Mouse (Mus musculus): ENCODE measurements around the gene Itih5.
A peak's percentile ranks its signal among the peaks of the same experiment; 100 is the strongest.

Itih5 gene

DNA sequence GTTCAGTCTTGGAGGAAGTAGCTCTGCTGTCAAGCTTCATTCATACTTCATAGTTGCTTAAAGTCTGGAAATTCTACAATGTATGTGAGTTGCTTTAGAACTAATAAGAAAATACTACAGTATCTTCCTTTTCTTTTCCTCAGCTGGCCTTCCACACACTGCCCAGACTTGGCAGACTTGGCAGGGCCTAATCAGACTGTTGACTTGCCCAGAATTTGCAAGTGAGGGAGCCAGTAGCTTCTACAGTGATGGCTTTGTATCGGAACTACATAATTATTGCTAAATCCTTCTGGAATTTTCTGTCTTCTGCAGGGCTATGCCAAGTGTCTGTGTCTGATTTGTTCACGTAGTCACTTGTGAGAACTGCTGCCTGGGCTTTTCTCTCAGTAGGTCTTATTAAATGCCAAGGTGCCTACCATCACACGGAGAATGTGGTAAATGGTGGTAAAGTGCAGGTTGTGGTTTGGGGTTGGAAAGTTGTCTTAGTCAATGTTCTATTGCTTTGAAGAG lies 120.2 kb downstream of the Itih5 start:
- Histone ChIP-seq H3K27me3 (ENCODE audit: insufficient read depth, low read length) (0 out of 2 replicates have a peak, but pooled peaks cover 3% of the 10 kb centered on the region), H3K9me3 (ENCODE audit: low read length) (no peaks in the 10 kb centered on the region), H3K4me3 (replicated peaks; ENCODE audit: low read length) (no peak overlapping the region), H3K4me1 (replicated peaks; ENCODE audit: low read depth, low read length) (peaks cover 28% of the 10 kb centered on the region), H3K36me3 (ENCODE audit: insufficient read depth, low read length) (no peaks in the 10 kb centered on the region)
- no peak for TF ChIP-seq POU5F1 (IDR thresholded peaks at IDR 0.05; ENCODE audit: borderline replicate concordance, low read length)
- TF ChIP-seq NANOG (IDR thresholded peaks at IDR 0.05; ENCODE audit: borderline replicate concordance, low read length) = no peak
- TF ChIP-seq CTCF (conservative IDR thresholded peaks at IDR 0.05; ENCODE audit: low read length) = no peak

DNA sequence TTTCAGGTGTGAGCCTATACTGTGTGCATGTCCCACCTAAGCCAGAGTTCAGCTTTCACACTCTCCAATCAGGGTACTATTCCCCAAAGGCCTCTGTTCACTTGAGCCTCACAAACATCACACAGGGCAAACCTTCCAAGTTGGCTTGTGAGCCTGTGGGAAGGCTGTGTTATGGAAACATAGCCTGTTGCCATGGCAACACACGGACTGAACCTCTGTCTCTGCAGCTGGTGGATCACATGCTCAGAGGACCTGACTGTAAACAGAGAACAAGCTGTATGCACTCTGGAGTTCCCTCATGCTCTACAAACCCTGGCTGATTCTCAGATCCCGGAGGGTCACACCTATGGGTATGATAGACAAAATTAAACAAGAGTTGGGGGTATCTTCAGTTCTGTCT lies 122.8 kb downstream of the Itih5 start:
- TF ChIP-seq CTCF (conservative IDR thresholded peaks at IDR 0.05; ENCODE audit: low read length) = no peak
- no peak for TF ChIP-seq NANOG (IDR thresholded peaks at IDR 0.05; ENCODE audit: borderline replicate concordance, low read length)
- no peak for TF ChIP-seq POU5F1 (IDR thresholded peaks at IDR 0.05; ENCODE audit: borderline replicate concordance, low read length)
- H3K27me3 ChIP-seq (ENCODE audit: insufficient read depth, low read length) = peaks cover 6% of the 10 kb centered on the region; the same call in 1 of the 2 replicates
- no peak overlapping the region for H3K4me3 ChIP-seq (replicated peaks; ENCODE audit: low read length)
- H3K4me1 ChIP-seq (replicated peaks; ENCODE audit: low read depth, low read length) = peaks cover 28% of the 10 kb centered on the region
- no peaks in the 10 kb centered on the region for H3K36me3 ChIP-seq (ENCODE audit: insufficient read depth, low read length)
- H3K9me3 ChIP-seq (ENCODE audit: low read length) = no peaks in the 10 kb centered on the region

DNA sequence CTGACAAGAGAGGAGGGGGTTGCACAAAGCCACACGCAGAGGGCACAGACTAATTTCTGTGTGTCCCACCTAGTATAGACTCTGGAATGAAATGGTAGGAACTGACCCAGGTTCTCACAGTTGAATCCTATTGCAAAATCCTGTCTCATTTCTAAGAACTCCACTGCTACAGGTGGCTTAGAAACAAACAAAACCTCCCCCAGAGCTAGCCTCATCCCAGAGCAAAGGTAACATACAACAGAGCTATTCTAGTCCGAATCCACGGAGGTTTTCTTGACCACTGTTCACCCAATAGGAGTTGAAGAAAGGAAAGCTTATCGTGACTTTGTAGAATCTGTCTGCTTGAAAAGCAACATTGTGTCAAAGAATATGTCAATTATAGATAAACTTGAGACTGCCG lies 130.3 kb downstream of the Itih5 start:
- TF ChIP-seq NANOG (IDR thresholded peaks at IDR 0.05; ENCODE audit: borderline replicate concordance, low read length) (no peak), CTCF (conservative IDR thresholded peaks at IDR 0.05; ENCODE audit: low read length) (no peak), POU5F1 (IDR thresholded peaks at IDR 0.05; ENCODE audit: borderline replicate concordance, low read length) (no peak)
- Histone ChIP-seq H3K27me3 (ENCODE audit: insufficient read depth, low read length) (peaks cover 25% of the 10 kb centered on the region), H3K4me3 (replicated peaks; ENCODE audit: low read length) (no peak overlapping the region), H3K9me3 (ENCODE audit: low read length) (no peaks in the 10 kb centered on the region), H3K4me1 (replicated peaks; ENCODE audit: low read depth, low read length) (peaks cover 25% of the 10 kb centered on the region), H3K36me3 (ENCODE audit: insufficient read depth, low read length) (no peaks in the 10 kb centered on the region)

DNA sequence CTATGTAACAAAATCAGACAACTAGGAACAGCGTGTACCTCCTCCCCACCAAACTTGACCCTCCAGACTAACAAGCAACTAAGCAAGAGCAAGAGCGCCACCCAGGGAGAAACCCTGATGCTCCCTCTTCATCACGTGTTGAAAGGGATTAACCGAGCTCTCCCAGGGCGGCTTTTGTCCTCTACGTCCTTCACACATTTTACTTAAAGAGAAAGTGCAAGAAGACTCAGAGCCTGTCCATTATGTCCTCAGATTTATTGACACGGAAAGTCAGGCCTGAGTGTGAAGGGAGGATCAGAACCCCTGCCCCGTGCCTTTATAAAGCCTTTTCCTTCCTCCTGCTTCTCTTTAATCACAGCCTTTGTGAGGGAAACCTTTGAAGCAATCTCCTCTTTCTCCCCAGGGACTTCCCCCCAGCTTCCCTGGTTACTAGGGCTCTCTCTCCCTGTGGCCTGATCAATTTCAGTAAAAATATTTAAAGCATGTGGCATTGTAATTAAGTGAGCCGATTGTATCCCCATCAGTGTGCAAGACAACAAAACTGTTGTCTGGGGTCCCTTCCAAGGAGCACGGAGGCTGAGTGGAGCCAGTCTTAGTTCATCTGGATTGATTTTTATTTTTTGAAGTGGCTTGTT lies 131.4 kb downstream of the Itih5 start:
- TF ChIP-seq NANOG (IDR thresholded peaks at IDR 0.05; ENCODE audit: borderline replicate concordance, low read length) (no peak; the same call in 1 of the 2 replicates), POU5F1 (IDR thresholded peaks at IDR 0.05; ENCODE audit: borderline replicate concordance, low read length) (no peak), CTCF (conservative IDR thresholded peaks at IDR 0.05; ENCODE audit: low read length) (peak; percentile 10; the same call in 1 of the 2 replicates)
- Histone ChIP-seq H3K27me3 (ENCODE audit: insufficient read depth, low read length) (peaks cover 22% of the 10 kb centered on the region), H3K4me1 (replicated peaks; ENCODE audit: low read depth, low read length) (peaks cover 25% of the 10 kb centered on the region), H3K36me3 (ENCODE audit: insufficient read depth, low read length) (no peaks in the 10 kb centered on the region), H3K9me3 (ENCODE audit: low read length) (no peaks in the 10 kb centered on the region), H3K4me3 (replicated peaks; ENCODE audit: low read length) (no peak overlapping the region)

- H3K4me1 ChIP-seq (replicated peaks; ENCODE audit: low read depth, low read length) = peaks cover 25% of the 10 kb centered on the region
- H3K36me3 ChIP-seq (ENCODE audit: insufficient read depth, low read length) = no peaks in the 10 kb centered on the region
- peaks cover 22% of the 10 kb centered on the region for H3K27me3 ChIP-seq (ENCODE audit: insufficient read depth, low read length)
- H3K9me3 ChIP-seq (ENCODE audit: low read length) = no peaks in the 10 kb centered on the region
- TF ChIP-seq CTCF (conservative IDR thresholded peaks at IDR 0.05; ENCODE audit: low read length) = no peak
- TF ChIP-seq NANOG (IDR thresholded peaks at IDR 0.05; ENCODE audit: borderline replicate concordance, low read length) = no peak
- no peak for TF ChIP-seq POU5F1 (IDR thresholded peaks at IDR 0.05; ENCODE audit: borderline replicate concordance, low read length)
- no peak overlapping the region for H3K4me3 ChIP-seq (replicated peaks; ENCODE audit: low read length)
Observed at GRCm38 (mm10) chr2:10285975-10286374, 132.6 kb downstream of the Itih5 start.

DNA sequence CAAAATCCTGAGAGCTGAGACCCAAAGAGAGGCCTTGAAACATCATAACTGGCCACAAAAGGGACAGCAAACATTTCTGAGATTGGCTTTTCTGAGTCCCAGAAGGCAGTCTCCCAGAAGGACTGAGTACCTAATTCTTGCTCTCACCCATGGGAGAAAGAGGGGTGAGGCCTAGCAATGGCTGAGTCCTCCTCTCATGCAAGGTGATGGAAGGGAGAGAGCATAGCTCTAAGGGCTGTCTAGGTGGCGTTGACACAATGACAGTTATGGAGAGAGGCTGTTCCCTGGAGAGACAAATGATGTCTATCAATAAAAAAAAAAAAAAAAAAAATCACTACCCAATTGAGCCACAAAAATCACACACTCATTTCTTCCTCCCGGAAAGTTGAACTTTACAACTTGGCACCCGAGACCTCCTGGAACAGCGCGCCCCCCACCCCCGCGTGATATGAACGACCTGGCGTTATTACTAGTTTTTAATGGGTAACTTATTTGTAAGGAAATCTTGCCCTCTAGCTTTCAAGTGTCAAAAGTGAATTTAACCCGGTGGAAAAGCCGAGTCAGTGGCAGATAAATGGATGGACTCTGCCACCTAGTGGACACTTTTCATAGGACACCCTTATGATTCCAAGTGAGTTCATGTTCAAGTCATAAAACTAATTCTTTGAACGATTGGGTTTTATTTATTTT lies 134.9 kb downstream of the Itih5 start:
- H3K4me3 ChIP-seq (replicated peaks; ENCODE audit: low read length) = no peak overlapping the region
- peaks cover 24% of the 10 kb centered on the region for H3K27me3 ChIP-seq (ENCODE audit: insufficient read depth, low read length)
- no peaks in the 10 kb centered on the region for H3K36me3 ChIP-seq (ENCODE audit: insufficient read depth, low read length)
- H3K4me1 ChIP-seq (replicated peaks; ENCODE audit: low read depth, low read length) = peaks cover 17% of the 10 kb centered on the region
- H3K9me3 ChIP-seq (ENCODE audit: low read length) = no peaks in the 10 kb centered on the region
- TF ChIP-seq CTCF (conservative IDR thresholded peaks at IDR 0.05; ENCODE audit: low read length) (peak; percentile 51), POU5F1 (IDR thresholded peaks at IDR 0.05; ENCODE audit: borderline replicate concordance, low read length) (no peak)

- H3K27me3 ChIP-seq (ENCODE audit: insufficient read depth, low read length) = peaks cover 20% of the 10 kb centered on the region
- H3K9me3 ChIP-seq (ENCODE audit: low read length) = no peaks in the 10 kb centered on the region
- H3K36me3 ChIP-seq (ENCODE audit: insufficient read depth, low read length) = no peaks in the 10 kb centered on the region
- H3K4me1 ChIP-seq (replicated peaks; ENCODE audit: low read depth, low read length) = peaks cover 18% of the 10 kb centered on the region
- TF ChIP-seq CTCF (conservative IDR thresholded peaks at IDR 0.05; ENCODE audit: low read length) (no peak), NANOG (IDR thresholded peaks at IDR 0.05; ENCODE audit: borderline replicate concordance, low read length) (no peak), POU5F1 (IDR thresholded peaks at IDR 0.05; ENCODE audit: borderline replicate concordance, low read length) (no peak)
- no peak overlapping the region for H3K4me3 ChIP-seq (replicated peaks; ENCODE audit: low read length)
Observed at GRCm38 (mm10) chr2:10288881-10289280, 135.5 kb downstream of the Itih5 start.

- Histone ChIP-seq H3K4me3 (replicated peaks; ENCODE audit: low read length) (no peak overlapping the region), H3K9me3 (ENCODE audit: low read length) (no peaks in the 10 kb centered on the region), H3K36me3 (ENCODE audit: insufficient read depth, low read length) (no peaks in the 10 kb centered on the region), H3K4me1 (replicated peaks; ENCODE audit: low read depth, low read length) (peaks cover 10% of the 10 kb centered on the region), H3K27me3 (ENCODE audit: insufficient read depth, low read length) (peaks cover 25% of the 10 kb centered on the region)
- TF ChIP-seq NANOG (IDR thresholded peaks at IDR 0.05; ENCODE audit: borderline replicate concordance, low read length) (no peak), POU5F1 (IDR thresholded peaks at IDR 0.05; ENCODE audit: borderline replicate concordance, low read length) (no peak), CTCF (conservative IDR thresholded peaks at IDR 0.05; ENCODE audit: low read length) (no peak)
Observed at GRCm38 (mm10) chr2:10290115-10290514, 136.7 kb downstream of the Itih5 start.
